Mouse (Mus musculus) lung, postnatal 0 days (tissue): Measurements from ENCODE around the gene Rwdd4a. TPM values are rescaled to one million over a fixed set of nuclear protein-coding genes. Genes with fewer than 3 reads are reported as not detected.

Experiments
- ATAC-seq: fragments of 200-750 bp; cut with Nextera tagmentation; 2 replicates; pipeline ENCODE4 v1.8.0; 2017; ENCODE audit warnings: moderate library complexity
- DNase-seq: peaks from one replicate; pipeline ENCODE4 v3.0.0-alpha.2; 2016; ENCODE audit warnings: low spot score
- H3K27ac ChIP-seq: fragments of 300-500 bp; sonication (generic); 2 replicates; pipeline ENCODE4 v1.5.1; 2014; ENCODE audit warnings: antibody characterized with exemption, mild to moderate bottlenecking, low read length, mixed read lengths
- H3K27me3 ChIP-seq: fragments of 300-500 bp; sonication (generic); replicated peaks from 2 replicates; pipeline ENCODE4 v1.6.1; 2014; ENCODE audit warnings: low read length, mixed read lengths; ENCODE audit not compliant: insufficient read depth
- H3K36me3 ChIP-seq: fragments of 300-500 bp; sonication (generic); 2 replicates; pipeline ENCODE4 v1.6.1; 2014; ENCODE audit warnings: low read length, mixed read lengths; ENCODE audit not compliant: insufficient read depth
- H3K4me1 ChIP-seq: fragments of 300-500 bp; sonication (generic); 2 replicates; pipeline ENCODE4 v1.6.1; 2014; ENCODE audit warnings: antibody characterized with exemption, low read depth, low read length, mixed read lengths; ENCODE audit not compliant: insufficient read depth
- H3K4me2 ChIP-seq: fragments of 300-500 bp; sonication (generic); replicated peaks from 2 replicates; pipeline ENCODE4 v1.6.1; 2014; ENCODE audit warnings: low read depth, mild to moderate bottlenecking, low read length, moderate library complexity, mixed read lengths
- H3K4me3 ChIP-seq: fragments of 300-500 bp; sonication (generic); 2 replicates; pipeline ENCODE4 v1.5.1; 2014; ENCODE audit warnings: low read depth, low read length
- H3K9ac ChIP-seq: fragments of 300-500 bp; sonication (generic); replicated peaks from 2 replicates; pipeline ENCODE4 v1.6.1; 2014; ENCODE audit warnings: low read depth, mild to moderate bottlenecking
- H3K9me3 ChIP-seq: fragments of 300-500 bp; sonication (generic); 2 replicates; pipeline ENCODE4 v1.6.1; 2016; ENCODE audit warnings: low read length, mixed read lengths
- CTCF ChIP-seq: IDR thresholded peaks from 2 replicates; pipeline ENCODE4 v1.5.1; 2016; ENCODE audit warnings: antibody characterized with exemption, mild to moderate bottlenecking
- EP300 ChIP-seq: IDR thresholded peaks from 2 replicates; pipeline ENCODE4 v1.6.1; 2016; ENCODE audit warnings: antibody characterized with exemption, mild to moderate bottlenecking, control low read depth
- WGBS: fragments of 180-500 bp; shearing (Covaris S2); extraction: QIAGEN DNeasy Blood & Tissue Kit; methylation state at CpG from one replicate; pipeline ENCODE4 v1.1.7; 2014; 5-methylcytosine and 5-hydroxymethylcytosine counted together
- polyA plus RNA-seq: library from polyadenylated mRNA; unstranded; fragments of >200 nt; fragmentation: Nextera tagmentation; extraction: Ambion mirVana; gene quantifications from 2 replicates; pipeline ENCODE4 v1.2.1, GENCODE M21; 2015

Gene Rwdd4a
- 27.2 and 31.1 TPM in 2 replicates for polyA plus RNA-seq

DNA sequence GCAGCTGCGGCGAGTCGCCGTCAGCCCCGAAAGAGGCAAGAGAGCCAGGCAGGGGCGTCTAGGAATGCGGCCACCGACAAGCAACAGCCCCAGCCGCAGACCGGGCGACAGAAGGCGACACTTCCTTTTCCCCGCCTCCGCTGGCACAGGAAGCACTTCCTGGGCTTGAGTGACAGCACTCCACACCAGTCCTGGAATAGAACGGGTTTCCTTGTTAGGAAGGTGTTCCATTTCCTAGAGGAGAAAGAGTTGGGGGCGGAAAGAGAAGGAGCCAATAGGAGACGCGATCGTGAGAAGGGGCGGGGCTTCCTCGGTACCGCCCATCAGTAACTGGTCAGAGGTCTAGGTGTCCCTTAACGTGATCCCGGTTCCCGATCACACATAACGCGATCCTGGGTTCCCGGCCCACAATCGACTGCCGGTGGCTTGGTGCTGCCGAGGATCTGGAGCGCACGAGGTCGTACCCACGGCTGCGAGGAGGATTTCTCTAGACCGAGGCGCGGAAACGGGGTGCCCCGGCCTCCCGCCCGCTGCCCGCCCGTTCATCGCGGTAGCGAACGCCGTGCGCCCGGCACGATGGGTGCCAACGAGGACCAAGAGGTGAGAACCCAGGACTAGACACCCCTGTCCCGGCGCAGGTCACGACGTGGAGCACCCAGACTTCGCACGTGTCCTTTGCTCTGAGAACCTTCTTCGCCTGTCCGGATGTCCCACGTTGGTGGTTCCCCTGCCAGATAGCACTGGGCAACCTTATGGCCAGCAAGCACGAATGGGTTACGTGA lies at the start of gene Rwdd4a, which contains the start of gene Trappc11:
Gene Rwdd4a (plus strand): TSS at position 321 of the 782 bp plus-strand sequence.
Gene Trappc11 (minus strand): TSS at position 127 of the 782 bp plus-strand sequence.
- H3K9ac ChIP-seq = peak within 1 kb of the TSS; percentile 90
- peak; percentile 100 for ATAC-seq
- no peaks in the 10 kb centered on the region for H3K9me3 ChIP-seq
- H3K4me2 ChIP-seq = peak within 1 kb of the TSS; percentile 92
- peak; percentile 100 for DNase-seq
- H3K36me3 ChIP-seq = no peaks in the 10 kb centered on the region
- peaks cover 11% of the 10 kb centered on the region; the same call in 1 of the 2 replicates for H3K4me1 ChIP-seq
- H3K27ac ChIP-seq = peak within 1 kb of the TSS; percentile 92
- TF ChIP-seq EP300 (peak; percentile 3; the same call in 1 of the 2 replicates), CTCF (no peak)
- WGBS = 1% methylated on average over 65 of the region's 65 CpGs
- H3K27me3 ChIP-seq = no peaks in the 10 kb centered on the region
- peak within 1 kb of the TSS; percentile 82 for H3K4me3 ChIP-seq

DNA sequence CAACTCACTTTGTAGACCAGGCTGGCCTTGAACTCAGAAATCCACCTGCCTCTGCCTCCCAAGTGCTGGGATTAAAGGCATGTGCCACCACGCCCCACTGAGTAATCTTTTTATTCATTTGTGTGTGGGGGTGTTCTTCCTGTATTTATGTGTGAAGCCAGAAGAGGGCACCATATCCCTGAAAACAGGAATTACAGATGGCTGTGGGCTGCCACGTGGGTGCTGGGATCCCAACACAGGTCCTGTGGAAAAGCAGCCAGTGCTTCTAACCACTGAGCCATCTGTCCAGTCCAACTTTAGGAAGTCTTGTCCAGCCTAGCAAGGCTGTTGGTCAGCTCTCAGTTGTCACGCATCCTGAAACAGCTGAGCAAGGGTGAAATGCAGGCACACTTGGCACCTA lies 46.2 kb upstream of the Rwdd4a start:
- H3K4me1 ChIP-seq = no peaks in the 10 kb centered on the region

DNA sequence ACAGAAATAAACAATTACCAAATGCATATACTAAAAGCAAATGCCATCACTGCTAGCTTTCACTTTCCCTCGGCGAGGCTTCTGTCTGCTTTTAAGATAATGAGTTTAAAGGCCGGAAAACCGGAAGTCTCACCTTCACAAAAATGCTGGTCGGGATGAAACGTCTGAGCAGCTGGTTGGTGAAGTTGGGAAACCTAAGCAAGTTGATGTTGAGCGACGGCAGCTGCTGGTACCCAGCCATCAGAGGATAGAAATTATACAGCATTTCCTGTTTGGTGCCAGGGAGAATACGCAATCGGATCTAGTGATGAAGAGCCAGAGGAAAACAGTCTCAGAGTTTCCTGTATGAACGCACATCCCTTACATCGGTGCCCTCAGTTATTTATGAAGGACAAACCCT lies 40.4 kb upstream of the Rwdd4a start:
- H3K4me1 ChIP-seq = no peaks in the 10 kb centered on the region
- H3K27ac ChIP-seq = no peak overlapping the region
- H3K36me3 ChIP-seq = peaks cover 31% of the 10 kb centered on the region; the same call in 1 of the 2 replicates
- no peak for TF ChIP-seq EP300
- no peak for TF ChIP-seq CTCF
- H3K9me3 ChIP-seq = no peaks in the 10 kb centered on the region
- H3K27me3 ChIP-seq = no peaks in the 10 kb centered on the region
- ATAC-seq (peak; percentile 35; the same call in 1 of the 2 replicates), DNase-seq (peak; percentile 47)
- no peak overlapping the region for H3K4me3 ChIP-seq
- WGBS = 58% methylated on average over 12 of the region's 12 CpGs
- no peak overlapping the region for H3K9ac ChIP-seq
- H3K4me2 ChIP-seq = no peak overlapping the region

More for the DNA sequence above, 46.2 kb upstream of the Rwdd4a start:
- Histone ChIP-seq H3K9ac (no peak overlapping the region), H3K36me3 (peaks cover 20% of the 10 kb centered on the region; the same call in 1 of the 2 replicates), H3K4me3 (no peak overlapping the region), H3K9me3 (0 out of 2 replicates have a peak, but pooled peaks cover 3% of the 10 kb centered on the region), H3K27ac (no peak overlapping the region), H3K4me2 (no peak overlapping the region), H3K27me3 (no peaks in the 10 kb centered on the region)
- WGBS = 91% methylated on average over 3 of the region's 3 CpGs
- ATAC-seq (no peak), DNase-seq (no peak)
- TF ChIP-seq EP300 (no peak), CTCF (no peak)

DNA sequence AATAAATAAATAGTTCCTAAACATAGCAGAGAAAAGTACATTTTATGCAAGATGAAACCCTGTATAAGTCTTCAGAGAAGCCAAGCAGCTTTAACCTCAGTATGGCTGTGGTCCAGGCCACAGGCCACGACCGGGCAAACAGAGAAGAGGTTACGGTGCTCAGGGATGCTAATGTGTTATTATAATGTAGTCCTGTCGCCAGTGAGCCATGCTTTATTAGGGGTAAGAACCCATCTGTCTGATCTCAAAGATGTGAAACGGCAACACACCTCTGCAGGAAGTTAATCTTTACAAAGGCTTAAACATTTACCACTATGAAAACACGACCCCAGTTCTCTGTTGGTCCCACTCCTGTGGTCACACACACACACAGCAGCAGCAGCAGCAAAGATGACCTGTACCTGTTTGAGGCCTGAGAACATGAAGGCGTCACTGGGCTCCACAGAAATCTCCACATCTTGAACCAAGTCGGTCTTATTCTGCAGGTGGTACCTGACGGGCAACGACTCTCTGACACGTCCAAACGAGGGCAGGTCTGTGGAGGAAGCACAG lies 38.8 kb upstream of the Rwdd4a start:
- no peaks in the 10 kb centered on the region for H3K27me3 ChIP-seq
- H3K9me3 ChIP-seq = no peaks in the 10 kb centered on the region
- 57% methylated on average over 12 of the region's 12 CpGs for WGBS
- DNase-seq (no peak), ATAC-seq (no peak)
- no peak overlapping the region for H3K27ac ChIP-seq
- H3K4me2 ChIP-seq = no peak overlapping the region
- H3K4me1 ChIP-seq = no peaks in the 10 kb centered on the region
- TF ChIP-seq CTCF = no peak
- no peak for TF ChIP-seq EP300
- H3K36me3 ChIP-seq = peaks cover 44% of the 10 kb centered on the region; the same call in 1 of the 2 replicates
- no peak overlapping the region for H3K9ac ChIP-seq
- H3K4me3 ChIP-seq = no peak overlapping the region

DNA sequence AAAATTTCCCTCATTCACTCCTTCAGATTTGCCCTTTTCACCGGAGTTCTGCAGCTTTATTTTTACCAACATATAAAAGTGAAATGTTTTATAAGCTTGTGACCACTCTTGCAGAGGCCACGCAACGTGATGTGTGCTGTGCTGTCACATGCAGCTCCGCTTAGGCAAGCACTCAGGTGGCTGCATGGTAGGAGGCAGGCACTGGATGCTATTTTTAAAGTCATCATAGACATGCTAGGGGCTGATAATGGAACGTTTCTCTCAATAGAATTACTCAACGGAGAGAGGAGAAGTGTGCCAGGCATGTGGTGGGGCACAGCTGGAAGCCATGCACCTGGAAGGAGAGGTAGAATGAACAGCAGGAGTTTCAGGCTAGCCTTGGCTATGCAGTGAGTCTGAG lies 38.0 kb upstream of the Rwdd4a start:
- Histone ChIP-seq H3K4me3 (no peak overlapping the region), H3K9ac (no peak overlapping the region), H3K27ac (no peak overlapping the region), H3K4me1 (no peaks in the 10 kb centered on the region), H3K9me3 (no peaks in the 10 kb centered on the region), H3K4me2 (no peak overlapping the region), H3K36me3 (peaks cover 48% of the 10 kb centered on the region; the same call in 1 of the 2 replicates), H3K27me3 (no peaks in the 10 kb centered on the region)
- DNase-seq (no peak), ATAC-seq (no peak)
- TF ChIP-seq EP300 (no peak), CTCF (no peak)
- WGBS = 71% methylated on average over 6 of the region's 6 CpGs

DNA sequence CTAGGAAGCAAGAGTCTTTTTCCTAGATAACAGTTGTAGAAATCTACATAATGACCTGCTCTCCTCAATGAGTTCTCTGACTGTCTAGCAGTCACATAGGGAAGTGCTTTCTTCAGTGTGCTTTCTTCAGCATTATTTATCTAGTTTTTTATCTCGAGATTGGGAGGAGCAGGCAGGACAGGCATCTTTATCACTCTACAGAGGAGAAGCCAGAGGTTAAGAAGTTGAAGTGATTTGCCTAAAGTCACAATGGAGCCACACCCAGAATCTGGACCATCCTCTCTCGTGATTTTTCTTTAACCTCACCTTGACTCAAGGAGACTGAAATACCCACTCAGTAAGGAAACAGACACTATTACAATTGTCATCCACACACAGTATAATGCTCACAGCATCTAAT lies 31.5 kb upstream of the Rwdd4a start:
- Histone ChIP-seq H3K27me3 (no peaks in the 10 kb centered on the region), H3K27ac (no peak overlapping the region), H3K4me3 (no peak overlapping the region), H3K9ac (no peak overlapping the region), H3K4me1 (no peaks in the 10 kb centered on the region), H3K4me2 (no peak overlapping the region), H3K36me3 (peaks cover 56% of the 10 kb centered on the region), H3K9me3 (no peaks in the 10 kb centered on the region)
- WGBS = 56% methylated on average over 2 of the region's 2 CpGs
- DNase-seq (no peak), ATAC-seq (no peak)
- TF ChIP-seq EP300 (no peak), CTCF (no peak)
